Mouse (Mus musculus) CH12.LX (cell line): ENCODE measurements at regions not wholly inside any gene's neighbourhood (a gene's known extent, or its start where the extent isn't known, plus 50 kb on each side); places are given as distances from the start of the nearest gene placed in this dataset.
A peak's percentile ranks its signal among the peaks of the same experiment; 100 is the strongest.
"Not testable (repeated sequence)": the region's sequence is repeated elsewhere in the genome, so short reads cannot be mapped to it uniquely, and the experiment has no call there.

Experiments used
- DNase-seq: peaks from one replicate; pipeline ENCODE4 v3.0.0-alpha.2; 2013; ENCODE audit errors: extremely low read depth
- H3K27ac ChIP-seq: 2 replicates; pipeline ENCODE4 v1.5.1; 2012; ENCODE audit warnings: low read depth, mild to moderate bottlenecking, control low read depth, moderate library complexity; ENCODE audit not compliant: insufficient read depth
- H3K27me3 ChIP-seq: replicated peaks from 2 replicates; pipeline ENCODE3; 2012; ENCODE audit warnings: inconsistent platforms
- H3K36me3 ChIP-seq, 2 experiments: replicated peaks in 1 of 2; 2 replicates each; pipeline versions ENCODE3 to v1.6.1; 2012; ENCODE audit warnings: inconsistent platforms in 1 of 2, low read length in 1 of 2, mild to moderate bottlenecking in 1 of 2, mixed read lengths in 1 of 2, moderate library complexity in 1 of 2; ENCODE audit not compliant: control insufficient read depth in 1 of 2, insufficient read depth in 1 of 2
- H3K4me1 ChIP-seq, 2 experiments: 2 replicates each; pipeline ENCODE4 v1.6.1; 2012; ENCODE audit warnings: inconsistent platforms in 1 of 2, moderate library complexity in 1 of 2; ENCODE audit not compliant: insufficient read depth in 2 of 2, control insufficient read depth in 1 of 2
- H3K4me2 ChIP-seq: 2 replicates; pipeline ENCODE4 v1.6.1; 2012; ENCODE audit warnings: low read depth, mild to moderate bottlenecking, control low read depth; ENCODE audit not compliant: poor library complexity, insufficient read depth, severe bottlenecking
- H3K4me3 ChIP-seq, 3 experiments: fragments of 150-350 bp in 1 of 3; sonication (generic) in 1 of 3; replicated peaks in 1 of 3; 2 replicates each; pipeline versions ENCODE3 to v1.5.1; 2011 to 2012; ENCODE audit warnings: low read depth in 2 of 3, low read length in 2 of 3, mild to moderate bottlenecking in 2 of 3, moderate library complexity in 2 of 3, control low read depth in 1 of 3, improper control_type of control experiment in 1 of 3, inconsistent platforms in 1 of 3, mixed read lengths in 1 of 3; ENCODE audit not compliant: poor library complexity in 1 of 3
- H3K79me2 ChIP-seq: replicated peaks from 2 replicates; pipeline ENCODE4 v1.6.1; 2012; ENCODE audit warnings: mild to moderate bottlenecking, moderate library complexity; ENCODE audit not compliant: control insufficient read depth, poor library complexity, insufficient read depth, severe bottlenecking; ENCODE audit errors: extremely low read depth
- H3K9ac ChIP-seq: 2 replicates; pipeline ENCODE4 v1.6.1; 2012; ENCODE audit warnings: low read depth, mild to moderate bottlenecking, control low read depth, moderate library complexity; ENCODE audit not compliant: insufficient read depth
- H3K9me3 ChIP-seq: replicated peaks from 2 replicates; pipeline ENCODE3; 2012; ENCODE audit warnings: low read length, inconsistent platforms, mixed read lengths
- BHLHE40 ChIP-seq: IDR thresholded peaks from 2 replicates; pipeline ENCODE4 v1.6.1; 2011; ENCODE audit warnings: mild to moderate bottlenecking, low read depth, low read length, improper control_type of control experiment
- CHD2 ChIP-seq: IDR thresholded peaks from 2 replicates; pipeline ENCODE4 v1.6.1; 2011; ENCODE audit warnings: low read length, improper control_type of control experiment
- CTCF ChIP-seq, 2 experiments: IDR thresholded peaks in 1 of 2; conservative IDR thresholded peaks in 1 of 2; 2 replicates each; pipeline ENCODE4 v1.5.1; 2011 to 2012; ENCODE audit warnings: low read depth in 2 of 2, low read length in 2 of 2, improper control_type of control experiment in 1 of 2, inconsistent platforms in 1 of 2, mild to moderate bottlenecking in 1 of 2, moderate library complexity in 1 of 2
- E2F4 ChIP-seq: IDR thresholded peaks from 2 replicates; pipeline ENCODE4 v1.6.1; 2011; ENCODE audit warnings: low read depth, low read length, improper control_type of control experiment; ENCODE audit not compliant: insufficient replicate concordance
- ELF1 ChIP-seq: IDR thresholded peaks from 2 replicates; pipeline ENCODE4 v1.6.1; 2014; ENCODE audit warnings: low read depth, mild to moderate bottlenecking, inconsistent platforms, low read length, improper control_type of control experiment
- EP300 ChIP-seq: IDR thresholded peaks from 2 replicates; pipeline ENCODE4 v1.6.1; 2011; ENCODE audit warnings: low read length, improper control_type of control experiment
- ETS1 ChIP-seq: conservative IDR thresholded peaks from 2 replicates; pipeline ENCODE4 v1.6.1; 2012; ENCODE audit warnings: low read depth, mild to moderate bottlenecking, inconsistent platforms, low read length, improper control_type of control experiment, moderate library complexity
- HCFC1 ChIP-seq: IDR thresholded peaks from 2 replicates; pipeline ENCODE4 v1.6.1; 2012; ENCODE audit warnings: low read depth, mild to moderate bottlenecking, inconsistent platforms, low read length, improper control_type of control experiment
- IRF4 ChIP-seq: IDR thresholded peaks from 2 replicates; pipeline ENCODE4 v1.6.1; 2014; ENCODE audit warnings: low read depth, mild to moderate bottlenecking, inconsistent platforms, low read length, improper control_type of control experiment
- JUN ChIP-seq: IDR thresholded peaks from 2 replicates; pipeline ENCODE4 v1.6.1; 2011; ENCODE audit warnings: low read depth, mild to moderate bottlenecking, low read length, improper control_type of control experiment, moderate library complexity; ENCODE audit not compliant: insufficient read depth
- KAT2A ChIP-seq: IDR thresholded peaks from 2 replicates; pipeline ENCODE4 v1.6.1; 2012; ENCODE audit warnings: low read length, improper control_type of control experiment, inconsistent platforms; ENCODE audit not compliant: insufficient replicate concordance
- MAFK ChIP-seq: IDR thresholded peaks from 2 replicates; pipeline ENCODE4 v1.6.1; 2011; ENCODE audit warnings: low read length, improper control_type of control experiment; ENCODE audit not compliant: insufficient replicate concordance
- MEF2A ChIP-seq: IDR thresholded peaks from 2 replicates; pipeline ENCODE4 v1.6.1; 2014; ENCODE audit warnings: low read depth, mild to moderate bottlenecking, inconsistent platforms, low read length, improper control_type of control experiment, borderline replicate concordance
- MXI1 ChIP-seq: IDR thresholded peaks from 2 replicates; pipeline ENCODE4 v1.6.1; 2011; ENCODE audit warnings: mild to moderate bottlenecking, low read depth, low read length, improper control_type of control experiment
- MYC ChIP-seq: IDR thresholded peaks from 2 replicates; pipeline ENCODE4 v1.6.1; 2011; ENCODE audit warnings: low read depth, mild to moderate bottlenecking, improper control_type of control experiment, low read length
- NELFE ChIP-seq: IDR thresholded peaks from 2 replicates; pipeline ENCODE4 v1.6.1; 2011; ENCODE audit warnings: low read depth, low read length, improper control_type of control experiment
- NRF1 ChIP-seq: IDR thresholded peaks from 2 replicates; pipeline ENCODE4 v1.6.1; 2014; ENCODE audit warnings: low read depth, mild to moderate bottlenecking, inconsistent platforms, low read length, improper control_type of control experiment, moderate library complexity
- PAX5 ChIP-seq: IDR thresholded peaks from 2 replicates; pipeline ENCODE4 v1.6.1; 2012; ENCODE audit warnings: low read length, inconsistent platforms, mixed read lengths
- RCOR1 ChIP-seq: conservative IDR thresholded peaks from 2 replicates; pipeline ENCODE4 v1.6.1; 2012; ENCODE audit warnings: low read depth, mild to moderate bottlenecking, inconsistent platforms, low read length, improper control_type of control experiment
- SMC3 ChIP-seq: IDR thresholded peaks from 2 replicates; pipeline ENCODE4 v1.6.1; 2011; ENCODE audit warnings: low read depth, low read length, improper control_type of control experiment
- TBP ChIP-seq: conservative IDR thresholded peaks from 2 replicates; pipeline ENCODE4 v1.6.1; 2011; ENCODE audit warnings: low read depth, low read length, improper control_type of control experiment
- TCF12 ChIP-seq: IDR thresholded peaks from 2 replicates; pipeline ENCODE4 v1.6.1; 2014; ENCODE audit warnings: low read depth, mild to moderate bottlenecking, inconsistent platforms, low read length, improper control_type of control experiment
- ZC3H11A ChIP-seq: IDR thresholded peaks from 2 replicates; pipeline ENCODE4 v1.6.1; 2012; ENCODE audit warnings: low read depth, mild to moderate bottlenecking, inconsistent platforms, low read length, improper control_type of control experiment
- ZNF384 ChIP-seq: IDR thresholded peaks from 2 replicates; pipeline ENCODE4 v1.6.1; 2012; ENCODE audit warnings: low read depth, low read length, improper control_type of control experiment, inconsistent platforms
- dilution Hi-C: fragments of 300-500 bp; cut with MboI; formaldehyde crosslinking; loops from 2 replicates; pipeline ENCODE4 v1.14.3; 2020; ENCODE audit warnings: low sequenced_read_pairs; ENCODE audit not compliant: extremely low pct_unique_long_range_greater_than_20kb, extremely low pct_ligation_motif_present
- in situ Hi-C: fragments of 300-500 bp; cut with MboI; formaldehyde crosslinking; loops from 3 replicates; pipeline ENCODE4 v1.14.3; 2019; ENCODE audit warnings: low sequenced_read_pairs, low pct_ligation_motif_present, low pct_unique_long_range_greater_than_20kb, mixed read lengths

GRCm38 (mm10) chr19:8518273-8518672 lies 72.8 kb upstream of the Slc22a8 start (continued):
- TF ChIP-seq MEF2A (peak; percentile 66; the same call in 1 of the 2 replicates), CHD2 (peak; percentile 61), NELFE (peak; percentile 56; the same call in 1 of the 2 replicates), MAFK (peak; percentile 77), RCOR1 (peak; percentile 83; the same call in 1 of the 2 replicates), IRF4 (peak; percentile 93), MYC (peak; percentile 88), NRF1 (no peak), HCFC1 (peak; percentile 23)

DNA sequence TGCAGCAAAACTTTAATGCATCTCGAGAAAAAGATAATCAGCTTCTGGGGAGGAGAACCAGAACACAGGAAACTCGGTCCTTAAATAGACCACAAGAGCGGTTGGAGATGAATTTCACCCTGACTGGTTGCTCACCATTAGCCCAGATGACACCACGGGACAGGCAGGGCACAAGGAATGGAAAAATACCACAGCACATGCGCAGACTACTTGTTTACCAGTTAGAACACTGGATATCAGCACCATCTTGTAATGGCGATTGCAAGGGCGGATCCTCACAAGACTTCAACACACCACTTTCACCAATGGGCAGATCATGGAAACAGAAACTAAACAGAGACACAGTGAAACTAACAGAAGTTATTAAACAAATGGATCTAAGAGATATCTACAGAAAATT lies 72.1 kb upstream of the Slc22a8 start:
- H3K9ac ChIP-seq, H3K27me3 ChIP-seq, H3K79me2 ChIP-seq, dilution Hi-C loops, H3K9me3 ChIP-seq, H3K36me3 ChIP-seq, H3K27ac ChIP-seq, in situ Hi-C loops, H3K4me1 ChIP-seq: not testable (repeated sequence)
- H3K4me2 ChIP-seq, result peak overlapping the region; percentile 72
- peak; percentile 48 for DNase-seq
- TF ChIP-seq NRF1, result peak; percentile 59
- H3K4me3 ChIP-seq, result peak overlapping the region in 1 of 3 experiments; percentile 28

- H3K9me3 ChIP-seq, result no peaks in the 10 kb centered on the region
- in situ Hi-C loops, result no loop called here
- H3K27ac ChIP-seq, result no peak overlapping the region
- H3K9ac ChIP-seq, result no peak overlapping the region
- H3K4me2 ChIP-seq, result 0 out of 2 replicates have a peak overlapping the region, but pooled peaks have one; percentile 21
- peaks cover 0 to 3% of the 10 kb centered on the region in 2 experiments; a peak in 1 of 4 replicates for H3K4me1 ChIP-seq
- TF ChIP-seq EP300 (peak; percentile 23; the same call in 1 of the 2 replicates), MEF2A (no peak), CTCF (conservative IDR thresholded peaks at IDR 0.05 in 1 of 2, IDR thresholded peaks at IDR 0.05 in 1 of 2; ENCODE audit: low read depth in 2 of 2, low read length in 2 of 2) (no peak), E2F4 (no peak), NELFE (no peak), IRF4 (peak; percentile 56; the same call in 1 of the 2 replicates), ELF1 (no peak), CHD2 (no peak), PAX5 (no peak), BHLHE40 (no peak), ZC3H11A (no peak), JUN (peak; percentile 7; the same call in 1 of the 2 replicates), TCF12 (no peak), TBP (no peak), MXI1 (no peak), ETS1 (0 out of 2 replicates have a peak, but pooled peaks have one; percentile 21), SMC3 (no peak), KAT2A (no peak), ZNF384 (no peak)
- TF ChIP-seq, all 38 proteins: peak for 4
- H3K27me3 ChIP-seq, result no peaks in the 10 kb centered on the region
- DNase-seq, result no peak
- H3K79me2 ChIP-seq, result no peaks in the 10 kb centered on the region
- no peak overlapping the region for H3K4me3 ChIP-seq
- dilution Hi-C loops, result no loop called here
- H3K36me3 ChIP-seq, result no peaks in the 10 kb centered on the region
Measured at GRCm38 (mm10) chr19:8534597-8534996, 56.5 kb upstream of the Slc22a8 start.
